Mouse (Mus musculus) hindbrain, embryonic 13.5 days (tissue): Measurements from ENCODE around the gene Mtx1. TPM values are rescaled to one million over a fixed set of nuclear protein-coding genes. Genes with fewer than 3 reads are reported as not detected.
A peak's percentile ranks its signal among the peaks of the same experiment; 100 is the strongest.

ENCODE experiments used
- ATAC-seq: fragments of 200-750 bp; cut with Nextera tagmentation; 2 replicates; pipeline ENCODE4 v1.8.0; 2017; ENCODE audit warnings: moderate TSS enrichment; ENCODE audit not compliant: low FRiP score
- H3K27ac ChIP-seq: fragments of 300-500 bp; sonication (generic); 2 replicates; pipeline ENCODE4 v1.5.1; 2015; ENCODE audit warnings: inconsistent platforms, mild to moderate bottlenecking, moderate library complexity
- H3K27me3 ChIP-seq: fragments of 300-500 bp; sonication (generic); 2 replicates; pipeline ENCODE4 v1.6.1; 2015; ENCODE audit warnings: mild to moderate bottlenecking, inconsistent platforms
- H3K36me3 ChIP-seq: fragments of 300-500 bp; sonication (generic); 2 replicates; pipeline ENCODE4 v1.6.1; 2015; ENCODE audit warnings: mild to moderate bottlenecking, inconsistent platforms
- H3K4me1 ChIP-seq: fragments of 300-500 bp; sonication (generic); replicated peaks from 2 replicates; pipeline ENCODE4 v1.6.1; 2015; ENCODE audit warnings: inconsistent platforms
- H3K4me2 ChIP-seq: fragments of 300-500 bp; sonication (generic); 2 replicates; pipeline ENCODE4 v1.6.1; 2015; ENCODE audit warnings: inconsistent platforms, mild to moderate bottlenecking, moderate library complexity
- H3K4me3 ChIP-seq: fragments of 300-500 bp; sonication (generic); 2 replicates; pipeline ENCODE4 v1.5.1; 2015; ENCODE audit warnings: mild to moderate bottlenecking, inconsistent platforms
- H3K9ac ChIP-seq: fragments of 300-500 bp; sonication (generic); 2 replicates; pipeline ENCODE4 v1.6.1; 2015; ENCODE audit warnings: mild to moderate bottlenecking, inconsistent platforms
- H3K9me3 ChIP-seq: fragments of 300-500 bp; sonication (generic); 2 replicates; pipeline ENCODE4 v1.6.1; 2016; ENCODE audit warnings: inconsistent platforms
- WGBS: fragments of 180-500 bp; shearing (Covaris S2); methylation state at CpG from one replicate; pipeline ENCODE4 v1.1.7; 2015; 5-methylcytosine and 5-hydroxymethylcytosine counted together
- polyA plus RNA-seq: library from polyadenylated mRNA; unstranded; fragments of >200 nt; fragmentation: Nextera tagmentation; extraction: Ambion mirVana; gene quantifications from 2 replicates; pipeline ENCODE4 v1.2.1, GENCODE M21; 2015

Gene Mtx1
- polyA plus RNA-seq = 161 and 166 TPM in 2 replicates

DNA sequence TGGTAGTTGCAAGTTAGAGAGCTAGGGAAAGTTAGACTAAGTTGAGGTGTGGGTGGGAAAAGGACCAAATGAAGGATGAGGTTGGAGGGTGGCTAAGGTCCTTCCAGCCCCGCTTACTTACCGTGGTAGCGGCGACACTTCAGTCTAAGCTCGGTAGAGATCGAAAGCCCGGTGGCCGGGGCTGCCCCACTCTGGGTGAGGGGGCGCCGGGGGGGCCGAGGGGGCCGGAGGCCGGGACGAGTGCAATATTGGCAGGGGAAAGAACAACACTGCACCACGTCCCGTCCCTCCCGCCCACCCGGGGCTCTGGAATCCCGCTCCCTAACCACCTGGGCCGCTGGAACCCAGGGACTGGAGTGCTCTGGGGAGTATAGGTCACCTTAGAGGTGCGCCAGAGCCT lies at the start of gene Mtx1:
TSS of gene Mtx1 (minus strand) at position 189 of the 400 bp plus-strand sequence.
- Histone ChIP-seq H3K4me2 (peak within 1 kb of the TSS; percentile 68), H3K9ac (peak within 1 kb of the TSS; percentile 78), H3K4me1 (peaks cover 62% of the 10 kb centered on the region), H3K4me3 (peak within 1 kb of the TSS; percentile 49), H3K9me3 (no peaks in the 10 kb centered on the region), H3K36me3 (peaks cover 7% of the 10 kb centered on the region), H3K27ac (peak within 1 kb of the TSS; percentile 92), H3K27me3 (0 out of 2 replicates have a peak, but pooled peaks cover 8% of the 10 kb centered on the region)
- WGBS = 2% methylated on average over 20 of the region's 21 CpGs
- ATAC-seq = peak; percentile 0

DNA sequence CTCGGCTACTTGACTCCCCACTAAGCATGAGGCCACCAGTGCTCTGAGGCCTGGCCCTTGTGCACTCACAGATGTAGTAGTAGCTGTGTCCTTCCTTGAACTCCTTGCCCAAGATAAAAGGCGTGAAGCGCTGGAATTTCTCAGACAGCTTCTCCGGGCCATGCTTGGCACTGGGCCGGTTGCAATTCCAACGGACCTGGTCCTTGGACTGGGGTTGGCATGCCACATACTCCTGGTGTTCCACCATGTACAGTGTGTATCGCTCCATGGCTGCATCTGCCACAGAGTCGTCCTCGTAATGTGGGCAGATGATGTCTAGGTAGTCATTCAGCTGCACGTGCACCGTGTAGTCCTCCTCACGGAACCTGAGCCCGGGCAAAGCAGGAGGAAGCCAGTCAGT lies 49.2 kb upstream of the Mtx1 start:
- Histone ChIP-seq H3K4me3 (no peak overlapping the region), H3K9ac (no peak overlapping the region), H3K27me3 (peaks cover 59% of the 10 kb centered on the region), H3K9me3 (no peaks in the 10 kb centered on the region), H3K4me1 (peaks cover 35% of the 10 kb centered on the region), H3K4me2 (no peak overlapping the region), H3K27ac (no peak overlapping the region), H3K36me3 (no peaks in the 10 kb centered on the region)
- 92% methylated on average over 13 of the region's 13 CpGs for WGBS
- no peak for ATAC-seq

DNA sequence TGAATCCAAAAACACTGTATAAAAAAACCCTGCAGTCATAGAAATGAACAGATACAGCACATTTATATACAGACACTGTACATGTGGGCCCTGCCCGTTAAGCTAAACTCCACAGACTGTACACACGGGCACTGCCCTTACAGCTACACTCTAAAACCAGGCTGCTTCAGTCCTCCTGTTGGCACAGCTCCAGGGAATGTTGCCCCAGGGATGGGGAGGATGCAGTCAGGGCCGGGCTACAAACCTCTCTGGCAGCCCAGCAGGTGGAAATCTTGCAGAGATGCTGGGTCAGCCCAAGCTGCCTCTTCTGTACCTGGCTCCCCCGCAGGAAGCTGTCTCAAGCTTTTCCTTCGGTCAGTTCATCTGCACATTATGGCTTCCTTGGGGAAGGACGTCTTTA lies 44.9 kb upstream of the Mtx1 start:
- Histone ChIP-seq H3K36me3 (no peaks in the 10 kb centered on the region), H3K27me3 (peaks cover 27% of the 10 kb centered on the region), H3K9me3 (no peaks in the 10 kb centered on the region), H3K9ac (peak overlapping the region; percentile 7; the same call in 1 of the 2 replicates), H3K4me2 (no peak overlapping the region), H3K4me3 (no peak overlapping the region), H3K27ac (no peak overlapping the region), H3K4me1 (peaks cover 42% of the 10 kb centered on the region)
- no peak for ATAC-seq
- 67% methylated on average over 6 of the region's 6 CpGs for WGBS

DNA sequence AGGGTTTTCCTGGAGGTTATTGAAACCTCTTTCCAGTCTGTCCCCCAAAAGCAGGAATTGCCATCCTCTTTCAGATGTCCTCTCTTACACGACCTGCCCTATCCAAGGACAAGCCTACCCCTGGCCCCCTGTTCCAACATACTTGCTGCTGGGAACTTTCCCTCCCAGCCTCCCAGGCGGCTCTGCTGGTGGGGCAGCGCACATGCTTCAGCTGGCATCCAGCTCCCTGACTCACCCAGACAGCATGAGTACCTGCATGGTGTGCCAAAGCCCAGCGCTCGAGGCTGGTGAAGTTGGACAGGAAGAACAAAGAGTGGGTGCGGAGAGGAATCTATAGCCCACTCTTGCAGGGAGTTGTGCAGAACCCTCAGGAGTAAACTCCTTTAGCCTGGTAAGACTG lies 44.0 kb upstream of the Mtx1 start:
- WGBS = 71% methylated on average over 6 of the region's 6 CpGs
- no peaks in the 10 kb centered on the region for H3K9me3 ChIP-seq

DNA sequence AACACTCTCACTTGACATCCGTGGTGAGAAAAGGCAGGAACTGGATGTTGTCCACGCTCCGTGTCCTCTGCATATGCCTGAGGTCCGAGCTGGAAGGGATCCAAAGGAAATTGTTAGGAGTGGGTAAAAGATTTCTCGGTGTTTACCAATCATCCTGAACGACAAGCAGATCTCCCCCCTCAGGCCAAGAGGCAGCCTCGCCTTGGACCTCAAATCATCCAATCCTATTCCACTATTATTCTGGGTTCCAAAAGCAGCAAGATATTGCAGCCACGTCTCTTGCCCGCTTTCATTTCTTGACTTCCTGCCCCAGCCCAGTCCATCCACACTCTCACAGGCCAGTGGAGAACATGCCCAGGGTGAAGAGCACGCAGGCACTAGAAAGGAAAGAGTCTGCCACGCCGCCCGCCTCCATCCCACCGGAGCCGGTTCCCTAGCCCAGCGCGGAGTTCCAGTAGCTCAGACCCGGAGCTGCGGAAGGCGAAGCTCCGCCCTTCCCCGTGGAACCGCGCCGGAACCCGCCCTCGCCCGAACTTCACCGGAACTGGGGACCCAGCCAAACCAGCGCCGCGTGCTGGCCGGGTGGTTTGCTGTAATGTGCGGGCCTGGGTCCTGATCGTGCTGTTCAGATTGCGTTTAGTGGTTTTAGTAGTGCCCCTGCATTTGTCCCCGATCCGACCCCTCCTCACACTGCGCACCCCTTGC lies 43.3 kb upstream of the Mtx1 start, which contains the start of gene Slc50a1:
TSS of gene Slc50a1 (minus strand) at position 520 of the 705 bp plus-strand sequence.
- H3K4me2 ChIP-seq = peak within 1 kb of the TSS; percentile 70
- H3K27me3 ChIP-seq = peaks cover 14% of the 10 kb centered on the region
- H3K36me3 ChIP-seq = no peaks in the 10 kb centered on the region
- H3K9ac ChIP-seq = peak within 1 kb of the TSS; percentile 78
- peak within 1 kb of the TSS; percentile 51 for H3K4me3 ChIP-seq
- H3K4me1 ChIP-seq = peaks cover 48% of the 10 kb centered on the region
- WGBS = 5% methylated on average over 39 of the region's 39 CpGs
- no peaks in the 10 kb centered on the region for H3K9me3 ChIP-seq
- peak; percentile 47 for ATAC-seq
- H3K27ac ChIP-seq = peak within 1 kb of the TSS; percentile 81

More for the DNA sequence above, 44.0 kb upstream of the Mtx1 start:
- H3K9ac ChIP-seq = peak overlapping the region; percentile 78
- peaks cover 19% of the 10 kb centered on the region for H3K27me3 ChIP-seq
- no peak for ATAC-seq
- H3K4me3 ChIP-seq = peak overlapping the region; percentile 51
- H3K4me1 ChIP-seq = peaks cover 46% of the 10 kb centered on the region
- H3K36me3 ChIP-seq = no peaks in the 10 kb centered on the region
- H3K4me2 ChIP-seq = peak overlapping the region; percentile 70
- peak overlapping the region; percentile 81; the same call in 1 of the 2 replicates for H3K27ac ChIP-seq

DNA sequence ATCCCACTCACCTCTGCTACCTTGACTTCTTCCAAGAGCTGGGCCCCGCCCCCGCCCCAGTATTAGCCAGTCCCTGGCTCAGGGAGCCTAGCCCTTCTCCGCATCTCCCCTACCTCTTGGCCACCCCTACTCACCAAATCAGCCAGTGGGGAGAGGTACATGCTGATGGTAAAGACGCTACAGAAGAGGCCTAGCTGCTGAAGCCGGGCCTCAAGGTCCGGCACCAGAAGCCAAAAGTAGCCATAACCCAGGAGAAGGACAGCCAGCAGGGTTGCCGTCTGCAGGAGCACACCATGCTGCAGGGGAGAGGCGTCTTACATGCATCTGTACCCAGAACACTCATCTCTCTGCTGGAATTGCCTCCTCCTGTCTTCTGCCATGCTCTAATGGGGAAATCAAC lies 42.0 kb upstream of the Mtx1 start:
- peaks cover 48% of the 10 kb centered on the region for H3K4me1 ChIP-seq

DNA sequence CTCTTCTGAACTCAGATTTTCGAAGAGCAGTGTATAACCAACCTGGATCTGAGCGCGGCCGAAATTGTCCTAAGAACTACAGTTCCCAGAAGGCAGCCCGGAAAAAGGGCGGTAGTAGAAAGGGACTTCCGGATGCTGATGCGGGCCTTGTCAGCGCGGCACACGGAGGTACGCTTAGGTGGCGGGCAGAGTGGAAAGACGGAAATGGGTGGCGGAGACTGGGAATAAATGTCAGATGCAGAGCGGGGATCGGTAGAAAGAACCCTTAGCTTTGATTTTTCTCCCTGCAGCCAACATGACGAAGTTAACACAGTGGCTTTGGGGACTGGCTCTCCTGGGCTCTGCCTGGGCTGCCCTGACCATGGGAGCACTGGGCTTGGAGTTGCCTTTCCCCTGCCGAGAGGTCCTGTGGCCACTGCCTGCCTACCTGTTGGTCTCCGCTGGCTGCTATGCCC lies 39.6 kb upstream of the Mtx1 start:
- under 1% methylated on average over 20 of the region's 20 CpGs for WGBS
- H3K9ac ChIP-seq = peak overlapping the region; percentile 88
- ATAC-seq = peak; percentile 85

More for the DNA sequence above, 42.0 kb upstream of the Mtx1 start:
- H3K4me2 ChIP-seq = 0 out of 2 replicates have a peak overlapping the region, but pooled peaks have one; percentile 70
- ATAC-seq = no peak
- no peaks in the 10 kb centered on the region for H3K9me3 ChIP-seq
- H3K9ac ChIP-seq = peak overlapping the region; percentile 78; the same call in 1 of the 2 replicates
- peaks cover 14% of the 10 kb centered on the region for H3K27me3 ChIP-seq
- peak overlapping the region; percentile 51; the same call in 1 of the 2 replicates for H3K4me3 ChIP-seq
- WGBS = 57% methylated on average over 8 of the region's 8 CpGs
- H3K36me3 ChIP-seq = no peaks in the 10 kb centered on the region
- H3K27ac ChIP-seq = no peak overlapping the region

DNA sequence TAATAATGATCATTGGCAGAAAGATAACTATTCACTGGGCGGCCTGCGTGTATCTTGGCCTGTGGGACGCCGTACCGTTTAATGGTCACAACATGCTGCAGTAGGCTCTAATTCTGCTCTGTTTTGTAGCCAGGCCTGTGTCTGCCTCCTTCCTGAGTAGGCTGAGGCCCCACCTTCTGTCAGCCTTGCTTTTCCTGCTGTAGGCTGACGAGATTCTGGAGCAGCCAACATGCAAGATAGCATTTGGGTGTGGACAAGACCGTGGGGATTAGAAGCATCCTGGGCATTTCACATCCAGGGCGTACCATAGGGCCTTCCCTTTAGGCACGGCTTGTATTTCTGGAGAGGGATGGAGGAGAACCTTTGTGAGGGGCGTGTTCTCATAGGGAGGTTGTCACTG lies 35.5 kb upstream of the Mtx1 start:
- no peaks in the 10 kb centered on the region; the same call in 1 of the 2 replicates for H3K27me3 ChIP-seq
- peaks cover 13% of the 10 kb centered on the region for H3K4me1 ChIP-seq
- no peak overlapping the region for H3K9ac ChIP-seq
- 79% methylated on average over 10 of the region's 10 CpGs for WGBS
- no peak overlapping the region for H3K4me2 ChIP-seq
- H3K4me3 ChIP-seq = no peak overlapping the region
- no peaks in the 10 kb centered on the region for H3K9me3 ChIP-seq
- no peaks in the 10 kb centered on the region for H3K36me3 ChIP-seq
- no peak for ATAC-seq
- no peak overlapping the region for H3K27ac ChIP-seq

More for the DNA sequence above, 39.6 kb upstream of the Mtx1 start:
- H3K4me2 ChIP-seq = peak overlapping the region; percentile 96
- H3K27me3 ChIP-seq = peaks cover 4% of the 10 kb centered on the region; the same call in 1 of the 2 replicates
- peak overlapping the region; percentile 75 for H3K4me3 ChIP-seq
- H3K36me3 ChIP-seq = no peaks in the 10 kb centered on the region
- peaks cover 45% of the 10 kb centered on the region for H3K4me1 ChIP-seq
- H3K9me3 ChIP-seq = no peaks in the 10 kb centered on the region
- peak overlapping the region; percentile 78 for H3K27ac ChIP-seq

DNA sequence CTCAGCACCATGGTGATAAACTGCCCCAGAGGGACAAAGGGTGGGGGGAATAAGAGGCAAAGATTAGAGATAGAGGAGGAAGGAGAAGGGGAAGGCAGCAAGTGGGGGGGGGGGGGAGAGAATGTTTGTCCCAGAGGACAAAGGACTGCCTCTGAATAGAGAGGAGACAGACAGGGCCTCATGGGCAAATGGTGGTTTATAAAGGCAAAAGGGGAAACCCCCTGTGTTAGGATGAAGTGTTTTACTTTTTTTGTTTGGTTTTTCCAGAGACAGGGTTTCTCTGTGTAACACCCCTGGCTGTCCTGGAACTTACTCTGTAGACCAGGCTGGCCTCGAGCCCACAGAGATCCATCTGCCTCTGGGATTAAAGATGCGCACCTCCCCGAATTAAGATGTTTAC lies 33.3 kb upstream of the Mtx1 start:
- H3K4me3 ChIP-seq = no peak overlapping the region
- no peak overlapping the region for H3K4me2 ChIP-seq
- H3K4me1 ChIP-seq = no peaks in the 10 kb centered on the region
- no peak overlapping the region for H3K9ac ChIP-seq
- ATAC-seq = no peak
- no peak overlapping the region for H3K27ac ChIP-seq
- 58% methylated on average over 3 of the region's 3 CpGs for WGBS
- H3K9me3 ChIP-seq = no peaks in the 10 kb centered on the region
- no peaks in the 10 kb centered on the region for H3K36me3 ChIP-seq
- peaks cover 3% of the 10 kb centered on the region; the same call in 1 of the 2 replicates for H3K27me3 ChIP-seq

DNA sequence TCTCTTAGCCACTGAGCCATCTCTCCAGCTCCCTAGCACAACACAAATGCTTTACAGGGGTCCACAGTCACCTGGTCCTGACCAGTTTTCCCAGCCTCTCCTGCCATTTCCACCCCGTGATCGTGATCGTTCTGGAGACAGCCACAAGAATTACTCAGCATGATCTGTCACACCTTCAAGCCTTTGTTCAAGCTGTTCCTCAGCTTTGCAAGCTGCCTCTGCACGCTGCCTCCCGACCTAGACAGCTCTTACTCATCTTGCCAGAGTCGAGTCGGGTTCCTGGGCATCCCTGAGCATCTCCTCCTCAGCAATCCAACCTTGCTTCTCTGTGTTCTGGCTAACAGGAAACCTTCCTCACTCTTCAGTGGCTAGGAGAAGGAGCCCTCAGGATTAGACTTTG lies 32.2 kb upstream of the Mtx1 start, which contains the start of gene Dpm3:
TSS of gene Dpm3 (plus strand) at position 283 of the 400 bp plus-strand sequence.
- Histone ChIP-seq H3K4me2 (no peak within 1 kb of the TSS), H3K36me3 (no peaks in the 10 kb centered on the region), H3K27me3 (0 out of 2 replicates have a peak, but pooled peaks cover 3% of the 10 kb centered on the region), H3K27ac (no peak within 1 kb of the TSS), H3K9me3 (no peaks in the 10 kb centered on the region), H3K4me3 (no peak within 1 kb of the TSS), H3K9ac (no peak within 1 kb of the TSS), H3K4me1 (no peaks in the 10 kb centered on the region)
- ATAC-seq = no peak
- WGBS = 60% methylated on average over 7 of the region's 7 CpGs

DNA sequence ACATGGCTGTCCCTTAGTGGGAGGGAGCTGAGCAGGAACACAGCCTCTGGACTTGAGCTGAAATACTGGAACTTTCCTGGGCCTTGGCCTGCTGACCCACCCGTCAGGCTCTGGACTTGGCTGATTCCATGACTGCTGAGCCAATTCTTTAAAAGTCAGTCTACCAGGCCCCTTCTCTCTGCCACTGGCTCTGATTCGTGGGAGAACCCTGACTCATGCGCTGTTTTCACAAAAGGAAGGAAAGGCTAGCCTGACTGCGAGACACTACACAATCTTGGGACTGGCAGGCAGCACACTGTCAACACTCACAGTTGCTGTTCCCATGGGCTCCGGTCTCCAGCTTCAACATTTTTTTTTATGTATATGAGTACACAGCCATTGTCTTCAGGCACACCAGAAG lies 29.3 kb upstream of the Mtx1 start:
- WGBS = 81% methylated on average over 5 of the region's 5 CpGs
- H3K9ac ChIP-seq = no peak overlapping the region
- H3K27me3 ChIP-seq = peaks cover 10% of the 10 kb centered on the region; the same call in 1 of the 2 replicates
- peaks cover 8% of the 10 kb centered on the region for H3K4me1 ChIP-seq
- H3K4me3 ChIP-seq = no peak overlapping the region
- no peaks in the 10 kb centered on the region for H3K9me3 ChIP-seq
- no peaks in the 10 kb centered on the region for H3K36me3 ChIP-seq
- H3K27ac ChIP-seq = no peak overlapping the region
- no peak for ATAC-seq
- no peak overlapping the region for H3K4me2 ChIP-seq

DNA sequence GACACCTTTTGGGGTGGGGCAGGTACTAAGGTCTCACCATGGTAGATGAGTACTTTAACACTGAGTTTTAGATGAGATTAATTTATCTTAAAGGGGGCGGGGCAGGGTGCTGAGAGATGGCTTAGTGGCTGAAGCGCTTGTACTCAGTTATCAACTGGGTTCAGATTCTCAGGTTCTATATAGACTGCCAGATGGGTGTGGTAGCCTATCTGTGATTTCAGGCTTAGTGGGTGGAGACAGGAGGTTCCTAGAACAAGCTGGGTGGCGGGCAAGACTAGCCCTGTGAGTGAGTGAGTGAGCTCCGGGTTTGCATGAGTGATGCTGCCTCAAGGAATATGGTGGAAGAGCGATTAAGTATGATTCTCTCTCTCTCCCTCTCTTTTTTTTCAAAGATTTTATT lies 28.1 kb upstream of the Mtx1 start:
- Histone ChIP-seq H3K4me3 (no peak overlapping the region), H3K27ac (no peak overlapping the region), H3K9ac (no peak overlapping the region), H3K4me2 (no peak overlapping the region), H3K4me1 (peaks cover 18% of the 10 kb centered on the region), H3K27me3 (peaks cover 10% of the 10 kb centered on the region; the same call in 1 of the 2 replicates), H3K36me3 (0 out of 2 replicates have a peak, but pooled peaks cover under 1% of the 10 kb centered on the region), H3K9me3 (no peaks in the 10 kb centered on the region)
- WGBS = 89% methylated on average over 5 of the region's 5 CpGs
- no peak for ATAC-seq
